Mouse (Mus musculus): ENCODE results near the gene Ndufab1. TPM values are rescaled to one million over a fixed set of nuclear protein-coding genes. Genes with fewer than 3 reads are reported as not detected.
"Not testable (repeated sequence)": the region's sequence is repeated elsewhere in the genome, so short reads cannot be mapped to it uniquely, and the experiment has no call there.

The Ndufab1 gene
- polyA plus RNA-seq, 1 experiment from 2014 or later: 907 TPM

- H3K27ac ChIP-seq: peak overlapping the region; percentile 60
- H3K4me1 ChIP-seq (replicated peaks); H3K9me3 ChIP-seq; H3K27me3 ChIP-seq (replicated peaks): not testable (repeated sequence)
- H3K4me2 ChIP-seq (replicated peaks): peak overlapping the region; percentile 76
- ATAC-seq: peak; percentile 82
- peaks cover 10% of the 10 kb centered on the region for H3K36me3 ChIP-seq
- WGBS: 6% methylated on average over 25 of the region's 28 CpGs
- H3K9ac ChIP-seq: peak overlapping the region; percentile 82
- peak overlapping the region; percentile 70 for H3K4me3 ChIP-seq (replicated peaks)
These were observed 506 bp downstream of the Ndufab1 start for GRCm38 (mm10) chr7:122101014-122101746.

- 49% methylated on average over 4 of the region's 4 CpGs for WGBS
- Histone ChIP-seq H3K9me3 (no peaks in the 10 kb centered on the region), H3K4me1 (replicated peaks) (peaks cover 9% of the 10 kb centered on the region), H3K9ac (no peak overlapping the region), H3K27ac (no peak overlapping the region), H3K27me3 (replicated peaks) (no peaks in the 10 kb centered on the region), H3K36me3 (peaks cover 27% of the 10 kb centered on the region), H3K4me3 (replicated peaks) (no peak overlapping the region), H3K4me2 (replicated peaks) (no peak overlapping the region)
- no peak for ATAC-seq
These were observed 2.5 kb downstream of the Ndufab1 start for GRCm38 (mm10) chr7:122099222-122099621.

- no peak overlapping the region for H3K4me2 ChIP-seq (replicated peaks)
- H3K4me3 ChIP-seq (replicated peaks): no peak overlapping the region
- H3K36me3 ChIP-seq: peaks cover 27% of the 10 kb centered on the region
- no peak overlapping the region for H3K9ac ChIP-seq
- peaks cover 9% of the 10 kb centered on the region for H3K4me1 ChIP-seq (replicated peaks)
- no peaks in the 10 kb centered on the region for H3K9me3 ChIP-seq
- no peak overlapping the region for H3K27ac ChIP-seq
- H3K27me3 ChIP-seq (replicated peaks): no peaks in the 10 kb centered on the region
- ATAC-seq: no peak
- 83% methylated on average over 3 of the region's 3 CpGs for WGBS
These were observed 3.7 kb downstream of the Ndufab1 start for GRCm38 (mm10) chr7:122098009-122098408.

GRCm38 (mm10) chr7:122094564-122095330 lies 6.9 kb downstream of the Ndufab1 start:
- 0 out of 2 replicates have a peak, but pooled peaks have one; percentile 21 for ATAC-seq
- no peak overlapping the region for H3K4me3 ChIP-seq (replicated peaks)
- 94% methylated on average over 2 of the region's 2 CpGs for WGBS
- H3K27ac ChIP-seq: no peak overlapping the region
- no peak overlapping the region for H3K9ac ChIP-seq
- H3K4me2 ChIP-seq (replicated peaks): no peak overlapping the region
- 0 out of 2 replicates have a peak, but pooled peaks cover 3% of the 10 kb centered on the region for H3K4me1 ChIP-seq (replicated peaks)
- no peaks in the 10 kb centered on the region for H3K27me3 ChIP-seq (replicated peaks)
- no peaks in the 10 kb centered on the region for H3K9me3 ChIP-seq
- peaks cover 47% of the 10 kb centered on the region for H3K36me3 ChIP-seq

GRCm38 (mm10) chr7:122087195-122087982 lies 14.3 kb downstream of the Ndufab1 start:
- H3K9me3 ChIP-seq: no peaks in the 10 kb centered on the region
- WGBS: 86% methylated on average over 11 of the region's 11 CpGs
- H3K27me3 ChIP-seq (replicated peaks): no peaks in the 10 kb centered on the region
- H3K4me2 ChIP-seq (replicated peaks): no peak overlapping the region
- no peak overlapping the region for H3K27ac ChIP-seq
- no peak overlapping the region for H3K4me3 ChIP-seq (replicated peaks)
- no peaks in the 10 kb centered on the region for H3K4me1 ChIP-seq (replicated peaks)
- ATAC-seq: no peak
- no peak overlapping the region for H3K9ac ChIP-seq
- H3K36me3 ChIP-seq: peaks cover 40% of the 10 kb centered on the region

GRCm38 (mm10) chr7:122081071-122081470 lies 20.6 kb downstream of the Ndufab1 start:
- ATAC-seq: no peak
- peaks cover 32% of the 10 kb centered on the region for H3K36me3 ChIP-seq

GRCm38 (mm10) chr7:122079798-122080554 lies 21.7 kb downstream of the Ndufab1 start:
- peaks cover 35% of the 10 kb centered on the region for H3K36me3 ChIP-seq
- H3K9ac ChIP-seq: no peak overlapping the region
- H3K27ac ChIP-seq: peak overlapping the region; percentile 2; the same call in 1 of the 2 replicates
- no peaks in the 10 kb centered on the region for H3K9me3 ChIP-seq
- no peak overlapping the region for H3K4me2 ChIP-seq (replicated peaks)
- peak; percentile 42; the same call in 1 of the 2 replicates for ATAC-seq
- WGBS: 81% methylated on average over 8 of the region's 8 CpGs
- H3K27me3 ChIP-seq (replicated peaks): no peaks in the 10 kb centered on the region
- no peaks in the 10 kb centered on the region for H3K4me1 ChIP-seq (replicated peaks)
- H3K4me3 ChIP-seq (replicated peaks): no peak overlapping the region

More at GRCm38 (mm10) chr7:122081071-122081470, 20.6 kb downstream of the Ndufab1 start:
- Histone ChIP-seq H3K9ac (no peak overlapping the region), H3K4me1 (replicated peaks) (no peaks in the 10 kb centered on the region), H3K4me3 (replicated peaks) (no peak overlapping the region), H3K27ac (no peak overlapping the region), H3K9me3 (no peaks in the 10 kb centered on the region), H3K27me3 (replicated peaks) (no peaks in the 10 kb centered on the region), H3K4me2 (replicated peaks) (no peak overlapping the region)
- WGBS: 93% methylated on average over 1 of the region's 1 CpGs

GRCm38 (mm10) chr7:122074374-122074773 lies 27.3 kb downstream of the Ndufab1 start:
- Histone ChIP-seq H3K4me3 (replicated peaks) (no peak overlapping the region), H3K4me1 (replicated peaks) (0 out of 2 replicates have a peak, but pooled peaks cover 4% of the 10 kb centered on the region), H3K9me3 (no peaks in the 10 kb centered on the region), H3K9ac (no peak overlapping the region), H3K4me2 (replicated peaks) (no peak overlapping the region), H3K27me3 (replicated peaks) (no peaks in the 10 kb centered on the region), H3K36me3 (peaks cover 43% of the 10 kb centered on the region), H3K27ac (peak overlapping the region; percentile 54; the same call in 1 of the 2 replicates)
- 74% methylated on average over 3 of the region's 3 CpGs for WGBS
- ATAC-seq: peak; percentile 89

GRCm38 (mm10) chr7:122067517-122068381 lies 33.9 kb downstream of the Ndufab1 start:
- peak; percentile 36 for ATAC-seq
- Histone ChIP-seq H3K27me3 (replicated peaks) (no peaks in the 10 kb centered on the region), H3K36me3 (peaks cover 16% of the 10 kb centered on the region), H3K9ac (peak overlapping the region; percentile 99), H3K4me1 (replicated peaks) (peaks cover 17% of the 10 kb centered on the region), H3K27ac (peak overlapping the region; percentile 96), H3K9me3 (no peaks in the 10 kb centered on the region), H3K4me2 (replicated peaks) (peak overlapping the region; percentile 77), H3K4me3 (replicated peaks) (peak overlapping the region; percentile 100)
- WGBS: 1% methylated on average over 58 of the region's 58 CpGs

GRCm38 (mm10) chr7:122066945-122067516 lies 34.7 kb downstream of the Ndufab1 start, which contains the start of the genes Ubfd1 and Ears2:
Gene Ubfd1 (plus strand): TSS chr7:122067175.
Gene Ears2 (minus strand): TSS chr7:122067263.
- peak; percentile 99 for ATAC-seq
- peak within 1 kb of the TSS; percentile 77 for H3K4me2 ChIP-seq (replicated peaks)
- WGBS: under 1% methylated on average over 56 of the region's 60 CpGs
- H3K9me3 ChIP-seq: no peaks in the 10 kb centered on the region
- no peaks in the 10 kb centered on the region for H3K27me3 ChIP-seq (replicated peaks)
- peak within 1 kb of the TSS; percentile 96 for H3K27ac ChIP-seq
- H3K36me3 ChIP-seq: peaks cover 13% of the 10 kb centered on the region
- H3K9ac ChIP-seq: peak within 1 kb of the TSS; percentile 99
- H3K4me3 ChIP-seq (replicated peaks): peak within 1 kb of the TSS; percentile 100
- peaks cover 17% of the 10 kb centered on the region for H3K4me1 ChIP-seq (replicated peaks)

Measured in intestine, embryonic 15.5 days (tissue).